Mouse (Mus musculus) layer of hippocampus, adult 18-20 months (tissue): ENCODE results near the gene Efna4. TPM values are rescaled to one million over a fixed set of nuclear protein-coding genes. Genes with fewer than 3 reads are reported as not detected.

Source experiments
- DNase-seq, 2 experiments: peaks; one replicate each; pipeline ENCODE4 v3.0.0; 2022; ENCODE audit warnings: low spot score in 2 of 2
- long read RNA-seq: library from polyadenylated mRNA; stranded (forward); transcript quantifications from one replicate; pipeline ENCODE4 v2.0.0, GENCODE M21; 2021
- total RNA-seq, 2 experiments: library from RNA; stranded (reverse); gene quantifications; 2 replicates each; pipeline ENCODE4 v1.2.3; 2021

The Efna4 gene
- under 1 TPM; 0.53 to 0.77 TPM for total RNA-seq
- long read RNA-seq, partial matches to known transcripts, result 0 of 1 reads
- long read RNA-seq, other reads (novel, unspliced or antisense), result 0 of 1 reads

GRCm38 (mm10) chr3:89337721-89338578 lies at the start of gene Efna4:
Efna4 (minus strand) TSS chr3:89338028.
- no peak for DNase-seq

GRCm38 (mm10) chr3:89386438-89387420 lies 48.9 kb upstream of the Efna4 start:
- no peak for DNase-seq

DNA sequence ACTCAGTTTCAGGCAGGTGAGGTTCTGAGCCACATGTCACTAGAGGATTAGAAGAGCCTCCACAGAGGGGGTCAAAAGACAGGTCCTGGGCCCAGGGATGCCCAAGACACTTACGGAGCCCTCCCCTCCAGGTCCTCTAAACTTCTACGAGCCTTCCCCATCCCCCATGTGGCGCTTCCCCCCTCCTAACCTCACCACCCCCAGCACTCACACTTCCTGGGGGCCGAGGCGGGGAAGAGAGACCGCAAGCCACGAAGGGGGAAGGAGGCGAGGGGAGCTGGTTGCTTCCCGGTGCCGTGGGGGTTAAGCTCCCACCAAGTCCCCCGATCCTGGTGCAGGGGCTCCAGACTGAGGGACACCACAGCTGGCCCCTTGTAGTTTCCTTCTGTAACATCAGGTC lies 47.6 kb upstream of the Efna4 start:
- no peak for DNase-seq

- DNase-seq, result no peak
These were observed 46.7 kb upstream of the Efna4 start for GRCm38 (mm10) chr3:89384331-89385076.

DNA sequence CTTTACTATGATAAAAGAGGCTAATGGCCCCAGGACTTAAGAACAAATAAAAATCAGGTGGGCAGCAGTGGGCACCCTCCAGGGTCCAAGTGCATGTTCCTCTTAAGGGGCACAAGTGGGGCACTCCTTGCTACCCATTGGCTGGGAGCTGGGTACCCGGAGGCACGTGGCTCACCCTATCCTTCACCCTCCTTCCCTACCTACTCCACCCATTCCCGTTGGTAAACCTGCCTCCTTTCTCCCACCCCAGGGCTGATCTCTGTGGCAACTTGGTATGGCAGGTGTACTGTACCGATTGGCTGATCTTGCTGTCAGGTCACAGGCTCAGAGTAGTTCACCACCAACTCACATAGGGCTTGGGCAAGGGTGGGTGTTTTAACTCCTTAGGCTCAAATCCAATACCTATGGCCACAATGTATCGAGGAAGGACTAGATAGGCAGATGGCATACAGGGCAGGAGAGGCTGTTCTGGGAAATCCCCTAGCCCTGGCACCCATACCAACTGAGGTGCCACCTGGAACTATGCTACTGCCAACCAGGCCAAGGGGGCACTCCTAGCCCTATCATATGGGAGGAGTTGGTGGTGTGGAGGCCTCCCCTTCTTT lies 45.9 kb upstream of the Efna4 start:
- no peak for DNase-seq

GRCm38 (mm10) chr3:89382950-89383349 lies 45.1 kb upstream of the Efna4 start:
- no peak for DNase-seq

DNA sequence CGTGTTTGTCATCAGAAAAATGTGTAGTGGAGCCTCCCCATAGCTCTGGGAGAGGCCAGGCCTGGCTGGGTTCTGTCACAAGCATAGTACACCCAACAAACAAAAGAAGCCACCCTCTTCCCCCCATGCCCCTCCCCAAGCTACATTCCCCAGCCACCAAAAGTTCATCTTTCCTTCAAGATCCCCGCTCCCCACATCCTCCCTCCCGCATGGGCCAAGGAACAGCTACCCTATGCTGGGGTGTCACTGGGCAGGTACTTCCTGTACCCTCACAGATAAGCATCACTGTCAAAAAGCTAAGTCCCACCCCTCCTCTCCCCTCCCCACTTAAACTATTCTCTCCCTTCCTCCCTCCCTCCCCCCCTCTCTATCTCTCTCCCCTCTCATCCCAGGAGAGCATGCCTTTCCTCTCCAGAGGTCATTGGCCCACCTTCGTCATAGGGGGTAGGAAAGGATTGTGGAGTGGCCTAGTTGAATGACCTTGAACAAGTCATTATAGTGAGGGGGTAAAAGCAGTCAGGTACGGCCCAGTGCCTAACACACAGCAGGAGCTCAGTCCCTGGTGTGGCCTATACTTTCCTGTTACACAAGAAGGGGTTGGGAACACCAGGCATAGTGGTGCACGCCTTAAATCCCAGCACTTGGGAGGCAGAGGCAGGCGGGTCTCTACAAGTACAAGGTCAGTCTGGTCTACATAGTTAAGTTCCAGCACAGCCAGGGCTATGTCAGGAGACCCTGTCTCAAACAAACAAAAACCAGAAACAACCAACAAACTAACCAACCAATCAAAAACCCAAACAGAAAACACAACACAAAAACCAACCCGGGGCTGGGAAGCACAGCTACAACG lies 44.4 kb upstream of the Efna4 start:
- DNase-seq, result no peak

- DNase-seq, result no peak
These were observed 43.4 kb upstream of the Efna4 start for GRCm38 (mm10) chr3:89381233-89381632.

DNA sequence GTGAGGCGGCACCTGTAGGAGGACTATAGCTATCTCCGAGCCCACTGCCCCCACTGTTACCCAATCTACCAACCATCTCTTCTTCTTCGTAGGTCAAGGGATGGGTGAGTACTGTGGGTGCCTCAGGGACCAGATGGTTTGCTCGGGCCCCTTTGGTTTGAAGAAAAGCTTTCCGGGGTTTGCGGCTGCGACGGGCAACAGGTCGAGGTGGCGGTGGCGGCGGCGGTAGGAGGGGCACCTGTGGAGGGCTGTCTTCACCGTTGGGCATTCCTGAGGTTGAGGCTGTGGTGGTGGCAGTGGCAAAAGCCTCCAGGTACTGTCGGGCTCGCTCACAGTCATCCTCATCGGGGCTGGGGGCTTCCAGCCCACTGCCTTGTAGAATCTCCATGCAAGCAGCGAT lies 42.9 kb upstream of the Efna4 start:
- DNase-seq, result no peak

DNA sequence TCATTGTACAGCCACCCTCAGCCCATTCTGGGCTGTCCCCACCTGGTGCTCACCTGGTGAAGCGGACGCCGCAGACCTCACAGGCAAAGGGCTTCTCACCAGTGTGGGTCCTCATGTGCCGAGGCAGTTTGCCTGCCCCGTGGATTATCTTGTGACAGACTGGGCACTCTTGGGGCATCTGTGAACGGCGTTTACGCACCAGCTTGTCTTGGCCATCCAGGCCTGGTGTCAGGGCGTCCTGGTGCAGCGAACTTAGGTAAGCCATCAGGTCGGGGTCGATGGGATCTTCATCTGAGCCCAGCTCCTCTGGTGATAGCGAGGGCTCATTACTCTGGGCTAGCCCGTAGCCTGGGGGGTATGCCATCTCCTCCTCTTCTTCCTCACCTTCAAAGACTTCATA lies 42.5 kb upstream of the Efna4 start:
- no peak for DNase-seq

GRCm38 (mm10) chr3:89379388-89380131 lies 41.7 kb upstream of the Efna4 start:
- no peak for DNase-seq

GRCm38 (mm10) chr3:89378394-89379067 lies 40.7 kb upstream of the Efna4 start:
- DNase-seq, result peak; percentile 56 to 63

GRCm38 (mm10) chr3:89377831-89378230 lies 40.0 kb upstream of the Efna4 start:
- no peak for DNase-seq

- DNase-seq, result no peak
These were observed 35.9 kb upstream of the Efna4 start for GRCm38 (mm10) chr3:89373581-89374231.

- DNase-seq, result no peak
These were observed 29.5 kb upstream of the Efna4 start for GRCm38 (mm10) chr3:89367338-89367737.

DNA sequence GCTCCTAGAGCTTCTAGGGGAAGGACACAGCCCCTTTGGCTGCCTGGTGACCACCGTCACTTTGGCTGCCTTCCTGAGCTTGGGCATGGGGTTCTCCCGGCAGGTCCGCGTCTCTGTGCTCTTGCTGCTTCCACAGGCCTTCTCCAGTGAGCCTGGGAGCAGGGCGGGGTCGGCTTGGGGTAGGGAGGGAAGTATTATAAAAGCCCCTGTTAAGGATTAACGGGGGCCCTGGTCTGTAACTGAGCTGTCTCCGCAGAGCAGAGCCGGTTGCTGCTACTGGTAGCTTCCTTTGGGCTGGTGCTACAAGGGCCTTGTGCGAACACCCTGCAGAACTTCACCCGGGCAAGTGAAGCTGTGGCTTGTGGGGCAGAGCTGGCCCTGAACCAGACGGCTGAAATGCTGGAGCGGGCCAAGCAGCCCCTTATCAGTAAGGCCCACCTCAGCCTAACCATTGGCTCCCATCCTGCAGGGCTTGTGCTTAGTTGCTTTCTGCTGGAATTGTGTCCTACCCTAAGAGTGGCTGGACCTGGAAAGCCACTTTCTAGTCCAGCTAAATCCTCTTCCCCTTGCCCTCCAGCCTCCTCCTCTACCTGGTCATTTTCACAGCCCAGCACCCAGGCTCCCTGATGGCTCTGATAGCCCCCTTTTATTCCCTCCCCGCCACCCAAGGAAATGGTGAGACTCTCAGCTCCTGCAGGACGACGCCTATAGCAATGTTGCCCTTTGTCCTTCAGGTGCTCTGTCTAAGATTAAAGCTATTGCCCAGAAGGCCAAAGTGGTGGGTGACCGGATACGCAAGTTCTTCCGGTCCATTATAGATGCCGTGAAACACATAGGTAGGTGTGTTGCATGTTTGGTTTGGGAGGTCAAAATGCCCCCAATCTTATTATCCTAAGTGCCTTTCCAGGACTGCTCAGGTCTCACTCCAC lies 27.9 kb upstream of the Efna4 start:
- no peak for DNase-seq

GRCm38 (mm10) chr3:89365153-89365485 lies 27.3 kb upstream of the Efna4 start, which contains the start of gene Dcst1:
Dcst1 (minus strand) TSS chr3:89365253.
- DNase-seq, result no peak
